Mouse (Mus musculus) embryonic fibroblast, embryonic 13.5 days (primary cell): ENCODE measurements around the gene Yars. TPM values are rescaled to one million over a fixed set of nuclear protein-coding genes. Genes with fewer than 3 reads are reported as not detected.

Experiments
- H3K27ac ChIP-seq: 2 replicates; pipeline ENCODE4 v1.5.1; 2012; ENCODE audit warnings: low read length, control low read depth, inconsistent platforms; ENCODE audit not compliant: insufficient read depth
- H3K4me1 ChIP-seq: 2 replicates; pipeline ENCODE4 v1.6.1; 2011; ENCODE audit warnings: low read length; ENCODE audit not compliant: control insufficient read depth, insufficient read depth
- H3K4me3 ChIP-seq: 2 replicates; pipeline ENCODE4 v1.5.1; 2011; ENCODE audit warnings: mild to moderate bottlenecking, control low read depth, low read length; ENCODE audit not compliant: insufficient read depth
- CTCF ChIP-seq: IDR thresholded peaks from 2 replicates; pipeline ENCODE4 v1.5.1; 2011; ENCODE audit warnings: mild to moderate bottlenecking, control low read depth, low read length, moderate library complexity, borderline replicate concordance; ENCODE audit not compliant: insufficient read depth
- POLR2A ChIP-seq: IDR thresholded peaks from 2 replicates; pipeline ENCODE4 v1.6.1; 2011; ENCODE audit warnings: low read depth, mild to moderate bottlenecking, control low read depth, low read length, moderate library complexity
- polyA plus RNA-seq: library from polyadenylated mRNA; stranded (reverse); fragments of >200 nt; gene quantifications from 2 replicates; pipeline ENCODE4 v1.2.4, GENCODE M21; 2011; ENCODE audit warnings: low read depth; ENCODE audit not compliant: missing spikeins, insufficient read length

The Yars gene
- polyA plus RNA-seq, 1 experiment, result 104 TPM

DNA sequence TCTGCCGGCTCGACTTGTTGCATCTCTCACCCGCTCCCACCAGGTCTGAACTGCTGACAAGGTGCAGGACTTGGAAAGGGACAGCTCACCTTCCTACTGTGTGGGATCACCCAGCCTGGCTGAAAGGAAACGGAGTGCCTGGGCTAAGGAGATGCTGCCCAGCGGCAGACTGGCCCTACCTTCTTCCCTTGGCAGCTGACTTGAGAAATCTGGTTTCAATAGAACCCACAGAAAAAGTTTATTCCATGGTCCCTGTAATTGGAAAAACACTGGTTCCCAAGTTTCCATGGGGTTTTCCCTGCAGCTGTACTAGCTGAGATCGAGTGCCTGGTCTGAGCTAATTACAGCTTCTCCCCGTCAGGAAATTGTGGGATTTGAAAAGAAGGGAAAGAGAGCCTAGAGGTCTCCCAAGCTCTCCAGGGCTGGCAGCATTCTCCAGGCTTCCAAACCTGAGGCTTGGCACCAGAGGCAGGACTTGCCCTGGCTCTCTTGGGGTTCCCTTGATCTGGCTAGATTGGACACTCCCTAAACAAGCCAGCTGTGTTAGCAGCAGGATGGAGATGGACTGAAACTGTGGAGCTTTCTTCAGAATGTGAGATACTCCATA lies 29.1 kb downstream of the Yars start:
- H3K27ac ChIP-seq, result no peak overlapping the region
- no peak overlapping the region for H3K4me3 ChIP-seq
- TF ChIP-seq POLR2A (no peak), CTCF (no peak)
- H3K4me1 ChIP-seq, result no peaks in the 10 kb centered on the region

DNA sequence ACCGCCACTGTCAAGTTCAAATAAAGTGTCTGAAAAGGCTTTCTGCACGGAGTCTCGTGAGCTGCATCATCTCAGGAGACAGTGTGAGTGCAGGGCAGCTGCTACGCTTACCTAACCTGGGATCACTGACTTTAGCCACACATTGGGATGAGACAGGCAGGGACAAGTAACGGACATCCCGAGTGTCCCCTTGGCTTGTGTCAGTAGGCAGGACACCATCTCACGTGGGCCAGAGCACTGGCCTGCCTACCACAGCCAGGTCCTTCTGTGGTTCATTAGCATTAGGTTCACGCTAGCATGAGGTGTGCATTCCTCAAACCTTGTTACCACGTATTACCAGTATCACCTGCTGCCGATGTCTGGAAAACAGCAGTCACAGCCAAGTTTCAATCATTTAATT lies 29.6 kb downstream of the Yars start:
- Histone ChIP-seq H3K4me3 (no peak overlapping the region), H3K27ac (no peak overlapping the region; the same call in 1 of the 2 replicates), H3K4me1 (no peaks in the 10 kb centered on the region)
- TF ChIP-seq CTCF, result no peak
- no peak for TF ChIP-seq POLR2A

DNA sequence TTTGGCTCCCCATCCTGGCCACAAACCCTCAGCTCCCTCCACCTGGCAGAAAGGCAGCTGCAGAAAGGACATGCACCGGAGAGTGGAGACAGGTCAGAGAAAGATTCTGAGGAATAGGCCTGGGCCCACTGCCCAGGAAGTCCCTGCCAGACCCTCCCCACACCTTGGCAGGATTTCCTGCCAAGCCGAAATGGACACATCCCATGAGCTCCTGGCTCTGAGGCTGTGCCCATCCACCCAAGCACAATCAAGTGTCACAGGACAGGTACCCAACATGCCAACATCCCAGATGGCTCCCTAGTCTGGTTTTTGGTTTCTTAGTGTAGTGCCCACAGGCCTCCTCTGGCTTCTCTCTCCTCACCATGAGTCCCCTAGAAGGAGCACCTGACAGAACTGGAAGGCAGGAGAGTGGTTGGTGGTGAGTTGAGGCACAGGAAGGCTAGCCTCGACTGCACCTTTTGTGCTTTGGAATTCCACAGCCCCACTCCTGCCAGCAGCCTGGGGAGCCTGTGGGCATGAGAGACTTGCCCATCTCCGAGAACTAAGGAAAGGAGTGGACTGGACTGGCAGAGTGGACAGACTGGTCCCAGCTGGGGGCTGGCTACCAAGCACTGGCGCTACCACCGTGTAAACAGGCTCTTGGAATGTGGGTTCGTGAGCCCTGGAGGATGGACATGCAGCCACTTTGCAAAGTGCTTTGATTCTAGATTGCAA lies 31.0 kb downstream of the Yars start:
- TF ChIP-seq CTCF (no peak), POLR2A (no peak)
- Histone ChIP-seq H3K27ac (no peak overlapping the region), H3K4me3 (no peak overlapping the region), H3K4me1 (no peaks in the 10 kb centered on the region)

DNA sequence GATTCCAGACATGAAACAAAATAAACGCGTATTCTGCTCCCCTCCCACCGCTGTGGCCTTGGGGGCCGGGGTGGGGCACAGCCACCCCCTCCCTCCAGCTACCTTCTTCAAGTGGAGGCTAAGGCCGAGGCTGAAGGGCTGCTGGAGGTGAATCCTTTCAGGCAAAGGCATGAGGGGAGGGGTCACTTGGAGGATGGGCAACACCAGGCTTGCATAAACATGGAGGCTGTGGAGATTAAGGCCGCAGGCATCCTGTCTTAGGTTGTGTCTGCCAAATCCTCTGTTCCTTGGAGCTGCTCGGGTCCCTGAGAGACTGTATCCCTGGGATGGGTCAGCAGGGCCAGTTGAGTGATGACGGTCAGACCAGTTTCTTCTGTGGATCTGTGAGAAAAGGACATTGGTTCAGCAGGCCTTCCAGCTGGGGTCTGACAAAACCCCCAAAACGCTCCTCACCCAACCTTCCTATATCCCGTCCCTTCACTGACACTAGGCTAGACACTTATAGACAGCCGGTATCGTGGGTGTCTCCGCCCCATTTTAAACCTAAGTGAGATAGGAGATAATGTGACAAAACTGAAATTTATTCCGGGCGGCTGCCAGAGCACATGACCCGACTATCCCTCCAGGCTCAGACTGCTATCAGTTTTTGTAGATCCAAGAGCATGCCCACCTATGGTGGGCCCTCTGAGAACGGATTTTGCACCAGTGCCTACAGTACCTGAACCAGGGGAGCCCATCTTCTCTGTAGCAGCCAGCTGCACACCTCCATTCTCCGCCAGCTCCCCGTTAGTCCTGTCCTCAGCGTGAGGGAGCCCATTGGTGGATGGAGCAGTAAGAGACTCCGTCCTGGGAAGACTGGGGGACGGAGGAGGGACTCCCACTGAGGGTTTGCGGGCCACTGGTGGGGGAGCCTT lies 31.8 kb downstream of the Yars start:
- no peaks in the 10 kb centered on the region for H3K4me1 ChIP-seq
- TF ChIP-seq CTCF (no peak), POLR2A (no peak)

DNA sequence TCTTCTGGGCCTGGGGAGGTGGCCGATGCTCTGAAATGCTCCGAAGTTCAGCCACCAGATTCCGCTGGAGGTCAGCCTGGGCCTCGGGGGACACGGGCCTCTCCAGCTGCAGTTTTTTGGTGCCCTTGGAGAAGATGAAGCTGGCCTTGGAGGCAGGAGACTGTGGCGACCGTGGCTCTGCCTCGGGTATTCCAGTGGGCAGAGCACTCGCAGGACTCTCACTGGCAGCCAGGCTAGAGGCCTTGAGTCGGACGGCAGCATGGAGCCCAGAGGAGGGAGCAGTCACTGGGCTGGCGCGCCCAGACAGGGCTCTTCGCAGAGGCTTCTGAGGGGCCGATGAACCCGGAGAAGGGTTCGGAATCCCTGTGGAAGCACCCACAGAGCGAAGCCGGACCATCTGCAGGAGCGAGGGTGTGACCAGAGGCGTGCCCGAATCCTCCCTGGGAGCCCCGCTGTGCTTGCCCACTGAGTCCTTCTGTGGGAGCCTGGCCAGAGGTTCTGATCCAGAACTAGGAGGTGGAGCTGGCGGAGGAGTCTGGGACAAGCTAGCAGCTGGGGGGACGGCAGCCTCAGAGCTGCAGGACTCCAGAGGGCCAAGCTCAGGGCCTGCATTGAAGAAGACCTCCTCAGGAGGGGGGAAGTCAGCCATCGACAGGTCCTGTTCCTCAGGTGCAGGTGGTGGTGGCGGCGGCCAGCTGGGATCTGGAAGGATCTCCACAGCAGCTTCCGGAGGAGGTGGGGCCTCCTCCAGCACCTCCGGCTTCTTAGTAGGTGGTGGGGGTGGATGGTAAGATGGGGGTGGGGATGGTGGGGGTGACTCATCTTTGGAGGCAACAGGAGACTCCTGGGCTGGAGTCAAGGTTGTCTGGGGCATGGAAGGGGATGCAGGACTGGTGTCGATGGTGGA lies 32.7 kb downstream of the Yars start:
- no peak overlapping the region for H3K27ac ChIP-seq
- TF ChIP-seq POLR2A (no peak), CTCF (no peak)

More for the DNA sequence above, 31.8 kb downstream of the Yars start:
- Histone ChIP-seq H3K27ac (no peak overlapping the region), H3K4me3 (no peak overlapping the region)

DNA sequence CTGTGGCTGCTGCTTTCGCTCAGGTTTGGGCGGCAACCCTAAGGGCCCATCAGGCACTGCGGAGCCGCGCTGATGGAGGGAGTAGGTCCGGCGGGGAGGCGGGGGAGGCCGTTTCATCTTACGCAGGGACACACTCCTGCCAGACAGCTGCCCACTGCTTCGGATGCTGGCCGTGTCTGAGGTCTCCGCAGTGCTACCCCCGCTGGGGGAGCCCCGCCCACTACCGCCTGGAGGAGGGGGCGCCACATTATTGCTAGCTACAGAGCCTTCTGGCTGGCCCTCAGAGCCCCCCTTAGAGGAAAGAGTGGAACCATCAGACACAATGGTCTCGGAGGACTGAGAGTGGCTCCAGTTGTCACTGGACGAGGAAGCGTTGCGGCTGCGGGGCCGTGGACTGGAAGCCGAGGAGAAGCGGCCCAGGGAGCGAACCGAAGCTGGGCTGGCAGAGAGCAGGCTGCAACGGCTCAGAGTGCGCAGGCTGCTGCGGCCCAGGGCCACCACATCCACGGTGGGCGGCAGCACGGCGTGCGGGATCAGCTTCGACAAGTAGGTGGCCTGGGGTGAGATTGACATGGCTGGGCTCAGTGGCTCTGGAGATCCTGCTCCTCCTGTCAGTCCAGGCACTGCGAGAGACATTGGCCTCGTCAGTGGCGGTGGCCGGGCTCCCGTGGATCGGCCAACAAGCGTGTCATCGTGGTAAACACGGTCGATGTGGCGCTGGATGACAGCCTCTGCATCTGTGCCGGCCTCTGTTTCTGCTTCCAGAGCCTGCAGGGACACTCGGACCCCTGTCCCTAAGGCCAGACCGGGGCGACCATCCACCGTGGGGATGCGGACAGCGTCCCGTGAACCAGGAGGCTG lies 34.1 kb downstream of the Yars start:
- no peak for TF ChIP-seq POLR2A
- no peak for TF ChIP-seq CTCF
- H3K27ac ChIP-seq, result 0 out of 2 replicates have a peak overlapping the region, but pooled peaks have one; percentile 5
- peaks cover 4% of the 10 kb centered on the region; the same call in 1 of the 2 replicates for H3K4me1 ChIP-seq
- no peak overlapping the region for H3K4me3 ChIP-seq

More for the DNA sequence above, 32.7 kb downstream of the Yars start:
- Histone ChIP-seq H3K4me3 (no peak overlapping the region), H3K4me1 (no peaks in the 10 kb centered on the region)

DNA sequence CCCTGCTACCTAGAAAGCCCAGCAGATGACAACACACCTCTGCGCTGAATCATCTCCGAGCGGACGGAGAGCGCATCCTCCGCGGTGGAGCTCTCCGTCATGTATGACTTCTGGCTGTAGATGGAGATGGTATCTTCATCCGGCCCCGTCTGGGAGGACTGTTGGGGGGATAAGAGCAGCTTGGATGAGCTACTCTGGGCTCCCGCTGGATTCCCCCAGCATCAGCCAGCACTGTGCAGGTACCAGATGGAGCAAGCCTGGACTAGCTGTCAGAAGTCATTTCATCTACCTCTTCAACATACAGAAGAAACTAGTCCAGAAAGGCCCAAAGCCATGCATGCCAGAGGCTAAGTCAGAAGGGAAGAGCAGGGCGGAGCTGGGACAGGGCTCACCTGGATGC lies 35.8 kb downstream of the Yars start:
- Histone ChIP-seq H3K27ac (no peak overlapping the region), H3K4me3 (no peak overlapping the region), H3K4me1 (peaks cover 4% of the 10 kb centered on the region; the same call in 1 of the 2 replicates)
- TF ChIP-seq CTCF, result no peak
- TF ChIP-seq POLR2A, result no peak

DNA sequence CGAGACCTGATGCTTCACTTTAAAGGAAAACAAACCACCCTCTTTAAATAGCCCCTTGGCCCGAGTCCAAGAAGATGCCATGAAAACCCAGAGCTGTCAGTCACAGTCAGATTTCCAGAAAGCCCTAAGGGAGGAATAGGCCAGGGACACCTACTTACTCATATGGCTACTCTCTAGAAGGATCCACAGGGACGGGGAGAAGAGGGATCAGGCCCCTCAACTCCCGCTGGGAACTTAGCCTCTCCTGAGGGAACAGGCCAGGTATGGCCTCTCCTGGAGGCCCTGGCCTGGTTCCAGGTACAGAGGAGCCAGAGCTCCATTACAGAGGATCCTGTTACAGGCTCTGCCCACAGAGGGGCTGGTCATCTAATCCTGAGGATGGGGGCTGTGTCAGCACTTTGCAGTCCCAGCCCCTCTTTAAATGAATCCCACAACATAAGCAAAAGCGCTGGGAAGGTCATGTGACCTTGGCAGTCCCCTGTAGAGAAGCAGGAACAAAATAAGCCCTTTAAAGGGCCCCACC lies 36.9 kb downstream of the Yars start:
- no peak overlapping the region for H3K4me3 ChIP-seq
- peaks cover 4% of the 10 kb centered on the region; the same call in 1 of the 2 replicates for H3K4me1 ChIP-seq
- TF ChIP-seq CTCF (no peak), POLR2A (no peak)
- H3K27ac ChIP-seq, result no peak overlapping the region
